Mouse (Mus musculus): ENCODE results near the gene Coro1c. TPM values are rescaled to one million over a fixed set of nuclear protein-coding genes. Genes with fewer than 3 reads are reported as not detected.

Coro1c gene
- total RNA-seq, 2 experiments from 2014 or later: 86.9 to 99.4 TPM

GRCm38 (mm10) chr5:113924608-113925007, 16.1 kb upstream of the Coro1c start:
- no peak for DNase-seq

GRCm38 (mm10) chr5:113921310-113922166, 13.0 kb upstream of the Coro1c start:
- DNase-seq: no peak

GRCm38 (mm10) chr5:113919060-113919459, 10.5 kb upstream of the Coro1c start:
- DNase-seq: no peak

GRCm38 (mm10) chr5:113918654-113919053, 10.1 kb upstream of the Coro1c start:
- no peak for DNase-seq

- DNase-seq: no peak
Observed at GRCm38 (mm10) chr5:113910705-113911104, 2.1 kb upstream of the Coro1c start.

GRCm38 (mm10) chr5:113910065-113910701, 1.6 kb upstream of the Coro1c start:
- no peak for DNase-seq

GRCm38 (mm10) chr5:113907786-113908567, 581 bp downstream of the Coro1c start:
- DNase-seq: peak; percentile 45 to 49

GRCm38 (mm10) chr5:113906958-113907735, 1.4 kb downstream of the Coro1c start:
- DNase-seq: no peak

- no peak for DNase-seq
Observed at GRCm38 (mm10) chr5:113904987-113905386, 3.6 kb downstream of the Coro1c start.

- no peak for DNase-seq
Observed at GRCm38 (mm10) chr5:113902983-113903382, 5.6 kb downstream of the Coro1c start.

- no peak for DNase-seq
Observed at GRCm38 (mm10) chr5:113902017-113902416, 6.5 kb downstream of the Coro1c start.

- DNase-seq: peak in 1 of 2 experiments; percentile 28
Observed at GRCm38 (mm10) chr5:113901074-113901571, 7.4 kb downstream of the Coro1c start.

GRCm38 (mm10) chr5:113899543-113899942, 9.0 kb downstream of the Coro1c start:
- no peak for DNase-seq

GRCm38 (mm10) chr5:113892005-113892404, 16.6 kb downstream of the Coro1c start:
- DNase-seq: no peak

- no peak for DNase-seq
Observed at GRCm38 (mm10) chr5:113890874-113891273, 17.7 kb downstream of the Coro1c start.

GRCm38 (mm10) chr5:113889912-113890311, 18.6 kb downstream of the Coro1c start:
- DNase-seq: no peak

GRCm38 (mm10) chr5:113889181-113889906, 19.2 kb downstream of the Coro1c start:
- no peak for DNase-seq

- DNase-seq: no peak
Observed at GRCm38 (mm10) chr5:113888186-113888795, 20.3 kb downstream of the Coro1c start.

GRCm38 (mm10) chr5:113887132-113887531, 21.4 kb downstream of the Coro1c start:
- DNase-seq: no peak

GRCm38 (mm10) chr5:113885623-113886022, 22.9 kb downstream of the Coro1c start:
- no peak for DNase-seq

- no peak for DNase-seq
Observed at GRCm38 (mm10) chr5:113884750-113885149, 23.8 kb downstream of the Coro1c start.

Measured in layer of hippocampus, postnatal 36 days (tissue).